Comparison of ENCODE assay signal across 20 mouse cellular contexts in the genomic region with DNA sequence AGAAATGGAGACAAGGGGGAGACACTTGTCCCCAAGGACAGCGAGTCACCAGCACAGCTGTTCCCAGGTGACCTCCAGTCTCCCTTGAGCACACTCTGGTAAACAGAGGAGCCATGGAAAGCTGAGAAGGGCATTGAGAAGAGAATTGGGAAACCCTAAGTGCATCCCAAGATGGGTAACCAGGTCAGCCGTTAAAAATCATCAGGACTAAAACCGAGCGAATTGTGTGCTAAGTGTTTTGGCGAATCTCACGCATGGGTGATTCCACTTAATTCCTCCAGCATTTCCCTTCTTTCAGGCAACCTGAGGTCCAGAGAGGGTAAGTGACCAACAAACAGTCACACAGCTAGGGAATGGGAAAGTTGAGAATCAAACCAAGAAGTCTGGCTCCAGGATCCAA. TPM values are rescaled to one million over a fixed set of nuclear protein-coding genes. Genes with fewer than 3 reads are reported as not detected.
DNase-seq lines count a peak whose midpoint lies in the region; ATAC-seq lines count a peak whose summit lies in the region.
"Had no signal": no experiment of that assay in that cellular context is flagged by ENCODE, and none has a peak within 500 bp of the region (broad histone marks: within the 10 kb centered on the region; RNA-seq: fewer than 3 reads in every experiment).

No protein-coding gene starts in this region.

- peak overlapping the region; percentile 19 for H3K27ac ChIP-seq in hindbrain, embryonic 10.5 days
- no peak overlapping the region for H3K27ac ChIP-seq in hindbrain, embryonic 13.5 days
- H3K27ac ChIP-seq in midbrain, embryonic 10.5 days (replicated peaks), result peak overlapping the region; percentile 19; the same call in 1 of the 2 replicates
- H3K27ac ChIP-seq in midbrain, embryonic 11.5 days (ENCODE audit: low read depth, low read length), result no peak overlapping the region
- H3K27ac ChIP-seq: forebrain, embryonic 15.5 days; heart, embryonic 13.5 days; hindbrain, embryonic 14.5 days; hindbrain, postnatal 0 days had no signal

- no peaks in the 10 kb centered on the region for H3K36me3 ChIP-seq in hindbrain, embryonic 10.5 days
- no peaks in the 10 kb centered on the region for H3K36me3 ChIP-seq in hindbrain, embryonic 13.5 days
- H3K36me3 ChIP-seq in midbrain, embryonic 10.5 days, result no peaks in the 10 kb centered on the region
- H3K36me3 ChIP-seq in midbrain, embryonic 11.5 days (ENCODE audit: control insufficient read depth, insufficient read depth, low read length), result no peaks in the 10 kb centered on the region
- H3K36me3 ChIP-seq: forebrain, embryonic 15.5 days; heart, embryonic 13.5 days had no signal

- no peak for DNase-seq in hindbrain, embryonic 10.5 days (ENCODE audit: low spot score)
- no peak for DNase-seq in midbrain, embryonic 10.5 days (ENCODE audit: low spot score)
- DNase-seq in midbrain, embryonic 11.5 days (ENCODE audit: low spot score, missing footprints), result no peak
- peak; percentile 59 for DNase-seq in retina, embryonic 14.5 days (ENCODE audit: low spot score)
- no peak for DNase-seq in cerebellum, adult 9-10 months
- DNase-seq: adrenal gland, adult 8-10 months; adrenal gland, postnatal 25 days; cerebellum, adult 11-12 months; cerebellum, adult 8-10 months; gastrocnemius, postnatal 25 days; heart, adult 18-20 months had no signal

- peaks cover 68% of the 10 kb centered on the region for H3K27me3 ChIP-seq in hindbrain, embryonic 10.5 days (ENCODE audit: insufficient read depth, poor library complexity, severe bottlenecking)
- H3K27me3 ChIP-seq in hindbrain, embryonic 13.5 days, result peaks cover 36% of the 10 kb centered on the region
- H3K27me3 ChIP-seq in midbrain, embryonic 10.5 days (ENCODE audit: low read depth, poor library complexity, severe bottlenecking), result peaks cover 69% of the 10 kb centered on the region
- H3K27me3 ChIP-seq in midbrain, embryonic 11.5 days (ENCODE audit: control insufficient read depth, insufficient read depth, low read length), result peaks cover 16% of the 10 kb centered on the region

- peaks cover 45% of the 10 kb centered on the region for H3K4me1 ChIP-seq in hindbrain, embryonic 10.5 days (replicated peaks)
- H3K4me1 ChIP-seq in hindbrain, embryonic 13.5 days (replicated peaks), result peaks cover 22% of the 10 kb centered on the region
- peaks cover 27% of the 10 kb centered on the region for H3K4me1 ChIP-seq in midbrain, embryonic 10.5 days
- H3K4me1 ChIP-seq in midbrain, embryonic 11.5 days (ENCODE audit: control insufficient read depth, insufficient read depth, low read length), result peaks cover 7% of the 10 kb centered on the region

- H3K4me3 ChIP-seq in hindbrain, embryonic 10.5 days, result no peak overlapping the region
- H3K4me3 ChIP-seq in hindbrain, embryonic 13.5 days, result no peak overlapping the region
- H3K4me3 ChIP-seq in midbrain, embryonic 10.5 days, result no peak overlapping the region; the same call in 1 of the 2 replicates
- no peak overlapping the region for H3K4me3 ChIP-seq in midbrain, embryonic 11.5 days (ENCODE audit: low read depth, low read length)
- H3K4me3 ChIP-seq: forebrain, embryonic 15.5 days; heart, embryonic 13.5 days had no signal

- 68% methylated on average over 6 of the region's 6 CpGs for WGBS in hindbrain, embryonic 10.5 days
- 66% methylated on average over 6 of the region's 6 CpGs for WGBS in hindbrain, embryonic 13.5 days
- WGBS in midbrain, embryonic 10.5 days, result 62% methylated on average over 6 of the region's 6 CpGs
- 64% methylated on average over 6 of the region's 6 CpGs for WGBS in midbrain, embryonic 11.5 days

- H3K9ac ChIP-seq in hindbrain, embryonic 13.5 days, result no peak overlapping the region
- no peak overlapping the region for H3K9ac ChIP-seq in midbrain, embryonic 11.5 days (ENCODE audit: low read length)
- H3K9ac ChIP-seq: forebrain, embryonic 15.5 days; heart, embryonic 13.5 days; hindbrain, embryonic 14.5 days had no signal

- no peak overlapping the region for H3K4me2 ChIP-seq in hindbrain, embryonic 13.5 days
- no peak overlapping the region for H3K4me2 ChIP-seq in midbrain, embryonic 11.5 days
- H3K4me2 ChIP-seq: forebrain, embryonic 15.5 days; heart, embryonic 13.5 days; hindbrain, embryonic 14.5 days had no signal

- no peaks in the 10 kb centered on the region for H3K9me3 ChIP-seq in hindbrain, embryonic 10.5 days
- H3K9me3 ChIP-seq in hindbrain, embryonic 13.5 days, result no peaks in the 10 kb centered on the region
- H3K9me3 ChIP-seq in midbrain, embryonic 10.5 days (replicated peaks), result no peaks in the 10 kb centered on the region
- H3K9me3 ChIP-seq in midbrain, embryonic 11.5 days (ENCODE audit: control insufficient read depth, low read length), result no peaks in the 10 kb centered on the region
- H3K9me3 ChIP-seq: forebrain, embryonic 15.5 days; heart, embryonic 13.5 days had no signal

- ATAC-seq in hindbrain, embryonic 13.5 days (ENCODE audit: low FRiP score), result no peak
- ATAC-seq in midbrain, embryonic 11.5 days (ENCODE audit: low FRiP score), result no peak
- ATAC-seq: activated CD4-positive, CD25-positive, alpha-beta regulatory T cell, adult 4 months; forebrain, embryonic 15.5 days; hindbrain, postnatal 0 days; inflammation-experienced regulatory T-cells, adult 6 months had no signal

RNA-seq across cellular contexts. Expression of a gene that starts 3.9 kb away (rescaled TPM):
- 0.18 and 0.52 TPM in 2 replicates for polyA plus RNA-seq in hindbrain, embryonic 10.5 days (2016; fragmentation: Nextera tagmentation; extraction: Ambion mirVana)
- 0.55 and 1.1 TPM in 2 replicates for polyA plus RNA-seq in hindbrain, embryonic 13.5 days (2015; fragmentation: Nextera tagmentation; extraction: Ambion mirVana)
- polyA plus RNA-seq in midbrain, embryonic 10.5 days (2016; fragmentation: Nextera tagmentation; extraction: Ambion mirVana), result 0.23 and 0.39 TPM in 2 replicates
- 0.34 and 0.69 TPM in 2 replicates for polyA plus RNA-seq in midbrain, embryonic 11.5 days (2014; fragmentation: Nextera tagmentation; extraction: Ambion mirVana)
- polyA plus RNA-seq: inflammation-experienced regulatory T-cells, adult 6 months had no signal

RNA-seq across cellular contexts. Expression of a gene that starts 42.7 kb away (rescaled TPM):
- polyA plus RNA-seq in hindbrain, embryonic 10.5 days (2016; fragmentation: Nextera tagmentation; extraction: Ambion mirVana), result 0.17 and 0.24 TPM in 2 replicates
- polyA plus RNA-seq in hindbrain, embryonic 13.5 days (2015; fragmentation: Nextera tagmentation; extraction: Ambion mirVana), result 0.09 and 0.10 TPM in 2 replicates
- 0.23 and 0.37 TPM in 2 replicates for polyA plus RNA-seq in midbrain, embryonic 10.5 days (2016; fragmentation: Nextera tagmentation; extraction: Ambion mirVana)
- 0.15 and 0.46 TPM in 2 replicates for polyA plus RNA-seq in midbrain, embryonic 11.5 days (2014; fragmentation: Nextera tagmentation; extraction: Ambion mirVana)
- polyA plus RNA-seq: activated CD4-positive, CD25-positive, alpha-beta regulatory T cell, adult 4 months; forebrain, embryonic 11.5 days; heart, embryonic 13.5 days; heart, embryonic 16.5 days had no signal

RNA-seq across cellular contexts. Expression of a gene that starts 50.2 kb away (rescaled TPM):
- polyA plus RNA-seq in hindbrain, embryonic 10.5 days (2016; fragmentation: Nextera tagmentation; extraction: Ambion mirVana), result 108 and 133 TPM in 2 replicates
- polyA plus RNA-seq in hindbrain, embryonic 13.5 days (2015; fragmentation: Nextera tagmentation; extraction: Ambion mirVana), result 67.1 and 76.1 TPM in 2 replicates
- polyA plus RNA-seq in midbrain, embryonic 10.5 days (2016; fragmentation: Nextera tagmentation; extraction: Ambion mirVana), result 119 and 135 TPM in 2 replicates
- polyA plus RNA-seq in midbrain, embryonic 11.5 days (2014; fragmentation: Nextera tagmentation; extraction: Ambion mirVana), result 94.2 and 99.5 TPM in 2 replicates

Comparison
In these comparisons a context has a peak if more than half of its experiments do, and no peak if none do; other contexts are left out.
1. H3K27ac ChIP-seq: peak in hindbrain, embryonic 10.5 days (single experiment) and midbrain, embryonic 10.5 days (single experiment); none in hindbrain, embryonic 13.5 days (single experiment) and midbrain, embryonic 11.5 days (single experiment).